Mouse (Mus musculus) bone marrow macrophage, adult 2 months (primary cell): ENCODE measurements at regions not wholly inside any gene's neighbourhood (a gene's known extent, or its start where the extent isn't known, plus 50 kb on each side); places are given as distances from the start of the nearest gene placed in this dataset.
A peak's percentile ranks its signal among the peaks of the same experiment; 100 is the strongest.

Experiments
- H3K27ac ChIP-seq: 2 replicates; pipeline ENCODE4 v1.5.1; 2012; ENCODE audit warnings: low read depth, low read length; ENCODE audit not compliant: insufficient read depth
- H3K4me1 ChIP-seq: 2 replicates; pipeline ENCODE4 v1.6.1; 2012; ENCODE audit warnings: low read length; ENCODE audit not compliant: control insufficient read depth, insufficient read depth
- H3K4me3 ChIP-seq: 2 replicates; pipeline ENCODE4 v1.5.1; 2012; ENCODE audit warnings: mild to moderate bottlenecking, low read length, moderate library complexity; ENCODE audit not compliant: insufficient read depth
- CTCF ChIP-seq: IDR thresholded peaks from 2 replicates; pipeline ENCODE4 v1.5.1; 2012; ENCODE audit warnings: low read depth, mild to moderate bottlenecking, low read length, moderate library complexity
- POLR2A ChIP-seq: IDR thresholded peaks from 2 replicates; pipeline ENCODE4 v1.6.1; 2012; ENCODE audit warnings: mild to moderate bottlenecking, low read depth, low read length, borderline replicate concordance

DNA sequence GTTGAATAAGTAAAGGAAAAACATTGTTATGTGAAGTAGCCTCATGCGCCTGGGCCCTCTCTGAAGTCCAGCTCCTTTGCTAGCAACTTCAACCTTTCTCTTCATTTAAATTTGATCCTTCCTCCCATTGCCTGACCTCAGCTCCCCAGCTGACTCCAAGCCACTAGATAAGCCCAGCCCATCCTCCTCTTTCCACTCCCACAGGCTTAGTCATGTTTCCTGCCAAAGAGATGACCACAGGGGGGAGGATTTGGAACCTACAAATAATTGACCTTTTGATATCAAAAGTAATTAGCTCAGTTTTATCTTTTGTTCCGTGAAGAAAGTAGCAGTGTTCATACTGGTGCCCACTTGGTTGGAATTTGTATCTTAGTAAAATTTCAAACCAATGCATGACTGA lies 345.7 kb upstream of the Zmiz1 start:
- H3K4me3 ChIP-seq: no peak overlapping the region
- H3K27ac ChIP-seq: 0 out of 2 replicates have a peak overlapping the region, but pooled peaks have one; percentile 7
- TF ChIP-seq CTCF (no peak), POLR2A (no peak)
- peaks cover 21% of the 10 kb centered on the region for H3K4me1 ChIP-seq

DNA sequence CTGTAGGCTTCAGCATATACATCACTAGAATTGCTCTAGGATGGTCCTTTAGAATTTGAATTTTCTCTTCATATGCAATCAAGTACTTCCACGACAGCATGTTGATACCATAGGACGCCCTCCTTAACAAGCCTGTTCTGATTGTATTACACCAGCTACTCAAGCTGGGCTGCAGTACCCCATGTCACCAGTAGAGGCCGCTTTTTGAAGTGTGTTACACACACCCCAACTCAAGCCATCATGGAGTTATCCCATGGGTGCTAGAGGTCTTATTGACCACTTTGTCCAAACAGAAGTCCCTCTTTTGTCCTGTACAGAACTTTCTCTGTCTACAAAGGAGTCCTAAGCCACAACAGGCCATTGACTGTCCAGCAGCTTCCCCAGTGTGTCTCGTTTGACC lies 342.6 kb upstream of the Zmiz1 start:
- TF ChIP-seq CTCF (peak; percentile 60), POLR2A (no peak)
- Histone ChIP-seq H3K27ac (no peak overlapping the region), H3K4me1 (peaks cover 21% of the 10 kb centered on the region), H3K4me3 (no peak overlapping the region)

DNA sequence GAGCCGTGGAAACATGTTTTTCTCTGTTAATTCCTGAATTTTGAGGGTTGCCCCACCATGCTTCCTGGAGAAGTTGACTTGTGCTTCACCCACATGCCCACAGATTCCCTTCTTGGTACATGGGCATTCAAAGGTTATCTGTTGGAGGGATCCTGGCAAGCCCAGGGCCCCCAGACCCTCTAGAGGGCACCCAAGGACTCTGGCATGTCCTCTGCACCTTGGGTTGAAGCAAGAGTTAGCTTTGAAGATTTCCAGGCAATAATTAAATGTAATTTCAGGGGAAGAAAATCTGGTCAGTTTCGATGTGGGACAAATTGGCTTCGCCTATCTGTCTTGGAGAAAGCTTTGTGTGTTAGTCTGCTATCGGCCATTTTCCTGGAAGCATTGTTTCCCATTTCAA lies 339.0 kb upstream of the Zmiz1 start:
- TF ChIP-seq POLR2A (no peak), CTCF (no peak)
- H3K4me3 ChIP-seq: no peak overlapping the region

DNA sequence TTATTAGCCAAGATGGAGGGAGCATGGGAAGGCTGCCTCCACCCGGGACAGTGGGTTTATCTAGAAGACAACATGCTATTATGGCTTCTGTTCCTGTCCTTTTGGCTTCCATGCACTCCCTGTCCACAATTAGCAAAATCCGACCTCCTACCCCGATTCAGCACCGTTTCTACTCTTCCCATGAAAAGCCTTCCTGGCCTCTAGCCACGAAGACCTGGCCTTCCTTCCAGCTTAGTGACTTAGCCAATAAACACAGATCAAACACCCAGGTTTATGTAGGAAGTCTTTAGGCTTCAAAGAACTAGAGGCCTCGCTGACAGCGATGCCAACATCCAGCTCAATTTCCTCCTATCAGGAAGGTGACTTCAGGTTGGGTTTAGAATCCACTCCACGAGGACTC lies 338.5 kb upstream of the Zmiz1 start:
- no peak overlapping the region for H3K27ac ChIP-seq
- TF ChIP-seq CTCF: no peak
- TF ChIP-seq POLR2A: no peak
- H3K4me3 ChIP-seq: no peak overlapping the region
- peaks cover 6% of the 10 kb centered on the region for H3K4me1 ChIP-seq

More for the DNA sequence above, 339.0 kb upstream of the Zmiz1 start:
- peaks cover 6% of the 10 kb centered on the region for H3K4me1 ChIP-seq
- no peak overlapping the region for H3K27ac ChIP-seq

DNA sequence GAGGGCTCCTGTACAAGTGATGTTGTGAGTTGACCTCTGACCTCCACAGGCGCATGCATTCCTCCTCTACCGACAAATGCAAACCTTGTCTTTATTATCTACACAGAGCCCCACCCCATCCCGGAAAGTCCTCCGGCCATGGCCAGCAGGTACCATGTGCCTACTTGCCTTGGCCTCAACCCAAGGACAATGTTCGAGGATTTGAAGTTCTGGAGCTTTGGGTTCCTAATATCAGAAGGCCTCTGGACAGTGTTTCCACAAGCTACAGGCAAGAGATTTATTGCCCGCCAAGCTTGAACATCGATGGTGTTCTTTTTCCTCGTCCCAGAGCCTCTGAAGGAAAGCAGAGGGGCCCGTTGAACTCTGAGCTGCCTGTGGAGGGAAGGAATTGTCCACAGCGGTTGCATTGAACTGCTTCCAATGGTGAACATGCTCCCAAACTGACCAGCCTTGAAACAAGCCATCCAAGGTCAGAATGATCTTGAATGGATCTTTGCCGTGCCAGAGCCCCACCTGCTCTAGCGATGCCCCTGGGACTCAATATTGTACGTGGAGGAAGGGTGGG lies 335.9 kb upstream of the Zmiz1 start:
- no peaks in the 10 kb centered on the region for H3K4me1 ChIP-seq
- TF ChIP-seq POLR2A (no peak), CTCF (no peak)
- no peak overlapping the region for H3K27ac ChIP-seq
- no peak overlapping the region for H3K4me3 ChIP-seq

DNA sequence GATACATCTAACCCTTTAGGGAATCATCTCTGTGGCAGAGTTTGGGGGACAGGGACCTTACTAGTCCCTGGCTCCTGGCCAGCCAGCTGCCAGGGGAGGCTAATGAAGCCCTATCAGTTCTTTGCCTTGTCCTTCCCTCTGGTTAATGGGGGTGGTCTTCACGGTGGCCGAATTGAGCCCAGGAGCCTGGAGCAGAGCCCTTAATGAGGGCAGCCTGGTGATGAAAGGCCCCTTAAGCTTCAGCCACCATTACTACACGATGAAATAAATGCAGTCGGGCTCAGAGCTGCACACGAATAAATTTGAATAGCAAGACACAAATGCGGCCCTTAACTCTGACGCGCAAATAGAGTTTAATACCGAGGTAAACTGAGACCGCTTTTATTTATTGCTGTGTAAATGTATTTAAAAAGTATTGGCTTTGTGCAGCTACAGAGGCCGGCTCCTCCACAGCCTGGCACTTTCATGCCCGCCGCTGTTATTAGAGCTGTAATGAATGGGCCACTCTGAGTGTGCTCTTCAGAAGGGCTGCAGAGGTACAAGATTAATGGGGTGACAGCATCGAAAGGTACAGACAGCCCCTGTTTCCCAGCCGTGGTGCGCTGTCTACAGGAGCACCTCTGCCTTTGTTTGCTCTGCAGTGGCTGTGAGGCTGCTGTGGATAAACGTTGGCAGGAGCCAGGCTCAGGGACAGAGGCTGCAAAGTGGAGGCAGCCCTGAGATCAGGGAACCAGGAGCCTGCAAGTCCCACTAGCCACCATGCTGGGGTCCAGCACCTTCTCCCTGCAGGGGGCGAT lies 335.2 kb upstream of the Zmiz1 start:
- Histone ChIP-seq H3K4me1 (no peaks in the 10 kb centered on the region), H3K4me3 (no peak overlapping the region), H3K27ac (no peak overlapping the region)
- TF ChIP-seq POLR2A: no peak
- no peak for TF ChIP-seq CTCF

DNA sequence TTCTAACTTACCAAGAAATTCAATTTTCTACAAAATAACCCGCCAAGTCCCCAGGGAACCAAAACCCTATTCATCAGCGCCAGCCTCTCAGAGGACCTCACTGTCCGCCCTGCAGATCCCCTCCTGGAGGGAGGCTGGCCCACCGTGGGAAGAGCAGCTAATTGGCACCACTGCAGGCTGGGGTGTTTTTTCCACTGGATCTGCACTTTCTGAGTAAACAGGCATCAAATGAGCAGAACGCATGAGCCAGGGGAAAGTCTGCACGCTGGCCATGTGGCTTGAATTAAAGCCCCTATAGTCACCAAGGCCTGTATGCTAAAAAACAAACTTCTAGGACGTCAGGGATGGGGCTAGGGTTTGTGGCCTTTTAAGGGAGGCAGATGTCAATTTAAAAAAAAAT lies 332.4 kb upstream of the Zmiz1 start:
- H3K4me3 ChIP-seq: no peak overlapping the region
- no peaks in the 10 kb centered on the region for H3K4me1 ChIP-seq
- no peak for TF ChIP-seq POLR2A
- TF ChIP-seq CTCF: no peak
- H3K27ac ChIP-seq: no peak overlapping the region

DNA sequence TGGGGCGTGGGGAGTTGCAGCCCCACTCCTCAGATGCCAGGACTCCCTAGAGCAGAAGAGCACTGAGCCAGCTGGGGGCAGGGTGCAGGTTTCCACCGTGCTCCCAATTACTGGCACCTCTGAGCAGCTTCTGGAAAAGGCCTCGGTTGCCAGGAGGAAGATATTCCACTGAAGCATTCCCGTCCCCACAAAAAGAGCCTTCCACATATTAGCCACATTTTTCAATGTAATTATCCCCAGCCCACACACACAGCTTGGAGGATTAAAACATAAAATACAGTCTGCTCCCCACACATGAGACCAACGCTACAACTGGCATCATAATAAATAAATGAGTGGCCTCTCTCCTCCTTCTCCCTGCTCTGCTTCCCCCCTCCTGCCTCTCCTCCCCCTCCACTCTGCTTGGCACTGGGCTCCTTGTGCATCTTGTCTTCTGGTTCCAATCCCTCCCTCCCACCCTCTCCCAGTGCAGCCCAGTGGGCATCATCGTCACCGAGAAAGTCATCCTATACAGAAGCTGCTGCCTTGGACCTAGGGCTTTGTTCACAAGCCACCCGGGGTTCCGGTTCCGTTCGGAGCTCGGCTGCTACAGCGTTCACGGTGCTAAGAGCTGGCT lies 331.3 kb upstream of the Zmiz1 start:
- H3K4me1 ChIP-seq: no peaks in the 10 kb centered on the region
- no peak overlapping the region for H3K27ac ChIP-seq
- no peak overlapping the region for H3K4me3 ChIP-seq
- no peak for TF ChIP-seq CTCF
- no peak for TF ChIP-seq POLR2A

DNA sequence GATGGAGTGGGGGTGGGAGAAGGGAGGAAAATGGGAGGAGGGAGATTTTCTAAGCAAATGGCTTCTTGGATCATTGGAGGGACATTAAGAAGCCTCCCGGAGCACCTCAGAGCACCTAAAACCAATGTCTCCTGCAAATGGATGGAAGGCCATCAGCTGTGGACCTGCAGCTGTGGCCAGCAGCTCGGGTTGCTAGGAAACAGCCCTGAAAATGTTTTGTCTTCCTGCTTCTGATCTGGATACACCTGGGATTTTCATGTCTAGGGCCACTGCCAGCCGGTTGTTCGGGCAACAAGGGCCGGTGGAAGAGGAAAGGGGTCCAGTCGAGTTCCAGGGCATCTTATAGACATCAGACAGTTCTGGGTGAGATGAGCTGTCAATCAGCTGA lies 330.8 kb upstream of the Zmiz1 start:
- H3K4me3 ChIP-seq: no peak overlapping the region
- TF ChIP-seq POLR2A (no peak), CTCF (no peak)
- no peaks in the 10 kb centered on the region for H3K4me1 ChIP-seq

DNA sequence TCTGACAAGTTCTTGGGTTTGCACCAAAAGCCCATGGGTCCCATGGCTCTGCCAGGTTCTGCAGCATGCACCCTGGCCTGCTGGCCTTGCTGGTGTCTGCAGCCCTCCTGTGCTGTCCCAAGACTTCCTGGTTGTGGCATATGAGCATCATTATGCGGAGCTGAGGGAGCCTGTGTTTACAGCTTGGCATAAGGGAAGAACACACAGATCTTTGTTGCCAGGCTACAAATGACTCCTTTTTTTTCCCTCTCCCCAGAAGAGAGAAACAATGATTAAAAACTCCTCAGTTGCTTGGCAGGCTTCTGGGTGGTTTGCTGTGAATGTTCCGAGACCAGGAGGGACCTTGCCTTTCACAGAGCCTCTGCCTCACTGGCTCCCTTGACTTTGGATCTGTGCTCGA lies 323.6 kb upstream of the Zmiz1 start:
- TF ChIP-seq POLR2A (no peak), CTCF (no peak)
- Histone ChIP-seq H3K4me3 (no peak overlapping the region), H3K27ac (no peak overlapping the region), H3K4me1 (no peaks in the 10 kb centered on the region)

More for the DNA sequence above, 330.8 kb upstream of the Zmiz1 start:
- no peak overlapping the region for H3K27ac ChIP-seq
